Comparison of ENCODE assay signal across 19 mouse cellular contexts in the genomic region with DNA sequence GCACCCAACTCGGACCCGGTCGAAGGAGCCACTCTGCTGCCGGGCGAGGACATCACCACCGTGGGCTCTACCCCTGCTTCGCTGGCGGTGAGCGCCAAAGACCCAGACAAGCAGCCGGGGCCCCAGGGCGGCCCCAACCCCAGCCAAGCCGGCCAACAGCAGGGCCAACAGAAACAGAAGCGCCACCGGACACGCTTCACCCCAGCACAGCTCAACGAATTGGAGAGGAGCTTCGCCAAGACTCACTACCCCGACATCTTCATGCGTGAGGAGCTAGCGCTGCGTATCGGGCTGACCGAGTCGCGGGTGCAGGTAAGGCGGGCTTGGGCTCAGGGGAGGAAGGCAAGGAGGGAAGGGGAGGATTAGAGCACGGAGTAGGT. TPM values are rescaled to one million over a fixed set of nuclear protein-coding genes. Genes with fewer than 3 reads are reported as not detected.
DNase-seq lines count a peak whose midpoint lies in the region; ATAC-seq and TF ChIP-seq lines count a peak whose summit lies in the region.
"Had no signal": no experiment of that assay in that cellular context is flagged by ENCODE, and none has a peak within 500 bp of the region (broad histone marks: within the 10 kb centered on the region; RNA-seq: fewer than 3 reads in every experiment).

No protein-coding gene starts in this region.

- no peaks in the 10 kb centered on the region for H3K4me1 ChIP-seq in ES-Bruce4 (ENCODE audit: control insufficient read depth, insufficient read depth, low read length)
- peaks cover 3% of the 10 kb centered on the region; the same call in 1 of the 2 replicates for H3K4me1 ChIP-seq in hindbrain, embryonic 12.5 days
- H3K4me1 ChIP-seq in midbrain, embryonic 13.5 days (replicated peaks), result peaks cover 6% of the 10 kb centered on the region; the same call in 1 of the 2 replicates
- H3K4me1 ChIP-seq in intestine, embryonic 16.5 days (ENCODE audit: control insufficient read depth, insufficient read depth, low read length), result no peaks in the 10 kb centered on the region

- H3K27ac ChIP-seq in ES-Bruce4 (ENCODE audit: insufficient read depth, low read length), result no peak overlapping the region
- H3K27ac ChIP-seq in hindbrain, embryonic 12.5 days, result peak overlapping the region; percentile 72
- H3K27ac ChIP-seq in midbrain, embryonic 13.5 days, result peak overlapping the region; percentile 39; the same call in 1 of the 2 replicates
- H3K27ac ChIP-seq in intestine, embryonic 16.5 days (ENCODE audit: low read length), result no peak overlapping the region
- H3K27ac ChIP-seq: heart, embryonic 13.5 days; kidney, postnatal 0 days; limb, embryonic 15.5 days had no signal

- H3K4me3 ChIP-seq in ES-Bruce4 (ENCODE audit: low read depth, low read length), result peak overlapping the region; percentile 10
- peak overlapping the region; percentile 32 for H3K4me3 ChIP-seq in hindbrain, embryonic 12.5 days
- H3K4me3 ChIP-seq in midbrain, embryonic 13.5 days (replicated peaks), result peak overlapping the region; percentile 23
- H3K4me3 ChIP-seq in intestine, embryonic 16.5 days (ENCODE audit: low read length), result no peak overlapping the region
- H3K4me3 ChIP-seq: erythroblast, embryonic 14.5 days; heart, embryonic 13.5 days; limb, embryonic 15.5 days had no signal

- H3K9ac ChIP-seq in ES-Bruce4 (ENCODE audit: low read depth, poor library complexity, severe bottlenecking), result no peak overlapping the region
- H3K9ac ChIP-seq in hindbrain, embryonic 12.5 days, result peak overlapping the region; percentile 54
- no peak overlapping the region for H3K9ac ChIP-seq in midbrain, embryonic 13.5 days (replicated peaks)
- no peak overlapping the region for H3K9ac ChIP-seq in intestine, embryonic 16.5 days (ENCODE audit: low read depth, low read length)
- H3K9ac ChIP-seq: heart, embryonic 13.5 days; limb, embryonic 15.5 days; lung, embryonic 14.5 days had no signal

- no peak for TF ChIP-seq EP300 in ES-Bruce4 (IDR thresholded peaks at IDR 0.05; ENCODE audit: insufficient read depth, low read depth, low read length)

- no peak for TF ChIP-seq CTCF in ES-Bruce4 (IDR thresholded peaks at IDR 0.05; ENCODE audit: low read depth, low read length)

- ATAC-seq in hindbrain, embryonic 12.5 days (ENCODE audit: low FRiP score), result no peak
- peak; percentile 40; the same call in 1 of the 2 replicates for ATAC-seq in midbrain, embryonic 13.5 days
- no peak for ATAC-seq in intestine, embryonic 16.5 days
- ATAC-seq: CD4-positive, CD25-positive, alpha-beta regulatory T cell, adult 4 months had no signal

- no peaks in the 10 kb centered on the region for H3K9me3 ChIP-seq in ES-Bruce4 (replicated peaks; ENCODE audit: control insufficient read depth, insufficient read depth, low read length, poor library complexity, severe bottlenecking)
- H3K9me3 ChIP-seq in hindbrain, embryonic 12.5 days (replicated peaks), result no peaks in the 10 kb centered on the region
- no peaks in the 10 kb centered on the region for H3K9me3 ChIP-seq in midbrain, embryonic 13.5 days
- no peaks in the 10 kb centered on the region for H3K9me3 ChIP-seq in intestine, embryonic 16.5 days (ENCODE audit: control insufficient read depth, low read length)
- H3K9me3 ChIP-seq: heart, embryonic 13.5 days; limb, embryonic 15.5 days had no signal

- TF ChIP-seq POLR2A in ES-Bruce4 (IDR thresholded peaks at IDR 0.05; ENCODE audit: insufficient read depth, low read length), result no peak

- H3K36me3 ChIP-seq in ES-Bruce4 (ENCODE audit: control insufficient read depth, insufficient read depth, low read length, poor library complexity, severe bottlenecking), result no peaks in the 10 kb centered on the region
- H3K36me3 ChIP-seq in hindbrain, embryonic 12.5 days, result no peaks in the 10 kb centered on the region
- no peaks in the 10 kb centered on the region for H3K36me3 ChIP-seq in midbrain, embryonic 13.5 days
- no peaks in the 10 kb centered on the region for H3K36me3 ChIP-seq in intestine, embryonic 16.5 days (ENCODE audit: control insufficient read depth, insufficient read depth, low read length)
- H3K36me3 ChIP-seq: heart, embryonic 13.5 days; limb, embryonic 15.5 days had no signal

- H3K4me2 ChIP-seq in hindbrain, embryonic 12.5 days (replicated peaks), result no peak overlapping the region
- no peak overlapping the region for H3K4me2 ChIP-seq in midbrain, embryonic 13.5 days (replicated peaks)
- no peak overlapping the region for H3K4me2 ChIP-seq in intestine, embryonic 16.5 days (ENCODE audit: low read depth, low read length)
- H3K4me2 ChIP-seq: heart, embryonic 13.5 days; limb, embryonic 15.5 days; lung, embryonic 14.5 days had no signal

- under 1% methylated on average over 27 of the region's 27 CpGs for WGBS in hindbrain, embryonic 12.5 days
- WGBS in midbrain, embryonic 13.5 days, result under 1% methylated on average over 27 of the region's 27 CpGs
- WGBS in intestine, embryonic 16.5 days, result 2% methylated on average over 27 of the region's 27 CpGs

- peaks cover 35% of the 10 kb centered on the region for H3K27me3 ChIP-seq in ES-Bruce4 (ENCODE audit: control insufficient read depth, insufficient read depth, low read length, poor library complexity, severe bottlenecking)
- H3K27me3 ChIP-seq in hindbrain, embryonic 12.5 days, result peaks cover 77% of the 10 kb centered on the region
- peaks cover 82% of the 10 kb centered on the region for H3K27me3 ChIP-seq in midbrain, embryonic 13.5 days
- H3K27me3 ChIP-seq in intestine, embryonic 16.5 days (replicated peaks; ENCODE audit: control insufficient read depth, insufficient read depth, low read length), result peaks cover 70% of the 10 kb centered on the region

- DNase-seq in ZHBTc4 (ENCODE audit: low read depth, low spot score), result peak; percentile 63
- DNase-seq in adrenal gland, postnatal 25 days, result no peak
- no peak for DNase-seq in kidney, adult 11 months
- DNase-seq in right cerebral cortex, postnatal 36 days (ENCODE audit: low spot score in 2 of 2), result no peak
- DNase-seq: adrenal gland, postnatal 14 days; lung, embryonic 14.5 days had no signal

RNA-seq across cellular contexts. Expression of gene Otp, which starts 1.8 kb away (rescaled TPM):
- not detected in 2 replicates for polyA plus RNA-seq in ES-Bruce4 (2011; ENCODE audit: insufficient read depth, insufficient read length, low read depth, missing spikeins)
- 11.2 and 15.8 TPM in 2 replicates for polyA plus RNA-seq in hindbrain, embryonic 12.5 days (2016; fragmentation: Nextera tagmentation; extraction: Ambion mirVana)
- 5.3 and 5.4 TPM in 2 replicates for polyA plus RNA-seq in midbrain, embryonic 13.5 days (2015; fragmentation: Nextera tagmentation; extraction: Ambion mirVana)
- total RNA-seq in adrenal gland, postnatal 25 days (2021), result not detected in 2 replicates
- polyA plus RNA-seq in intestine, embryonic 16.5 days (2015; fragmentation: Nextera tagmentation; extraction: Ambion mirVana), result not detected in 2 replicates
- total RNA-seq: adrenal gland, postnatal 14 days; gastrocnemius, adult 8-10 months; layer of hippocampus, postnatal 25 days; megakaryocyte, adult 5-6 weeks had no signal
- polyA plus RNA-seq: CD4-positive, CD25-positive, alpha-beta regulatory T cell, adult 4 months; erythroblast, embryonic 14.5 days; heart, embryonic 13.5 days; kidney, postnatal 0 days; limb, embryonic 15.5 days; lung, embryonic 14.5 days; small intestine, adult 2 months had no signal

Comparison
In these comparisons a context has a peak if more than half of its experiments do, and no peak if none do; other contexts are left out.
1. H3K27ac ChIP-seq: peak in hindbrain, embryonic 12.5 days (single experiment) and midbrain, embryonic 13.5 days (single experiment); none in ES-Bruce4 (single experiment) and intestine, embryonic 16.5 days (single experiment).